Mouse (Mus musculus) T-cell, adult 2 months (primary cell): Measurements from ENCODE around the gene Cdc25b.

ENCODE experiments used
- DNase-seq: peaks from one replicate; pipeline ENCODE4 v3.0.0; 2022; ENCODE audit warnings: low spot score

Gene Cdc25b

DNA sequence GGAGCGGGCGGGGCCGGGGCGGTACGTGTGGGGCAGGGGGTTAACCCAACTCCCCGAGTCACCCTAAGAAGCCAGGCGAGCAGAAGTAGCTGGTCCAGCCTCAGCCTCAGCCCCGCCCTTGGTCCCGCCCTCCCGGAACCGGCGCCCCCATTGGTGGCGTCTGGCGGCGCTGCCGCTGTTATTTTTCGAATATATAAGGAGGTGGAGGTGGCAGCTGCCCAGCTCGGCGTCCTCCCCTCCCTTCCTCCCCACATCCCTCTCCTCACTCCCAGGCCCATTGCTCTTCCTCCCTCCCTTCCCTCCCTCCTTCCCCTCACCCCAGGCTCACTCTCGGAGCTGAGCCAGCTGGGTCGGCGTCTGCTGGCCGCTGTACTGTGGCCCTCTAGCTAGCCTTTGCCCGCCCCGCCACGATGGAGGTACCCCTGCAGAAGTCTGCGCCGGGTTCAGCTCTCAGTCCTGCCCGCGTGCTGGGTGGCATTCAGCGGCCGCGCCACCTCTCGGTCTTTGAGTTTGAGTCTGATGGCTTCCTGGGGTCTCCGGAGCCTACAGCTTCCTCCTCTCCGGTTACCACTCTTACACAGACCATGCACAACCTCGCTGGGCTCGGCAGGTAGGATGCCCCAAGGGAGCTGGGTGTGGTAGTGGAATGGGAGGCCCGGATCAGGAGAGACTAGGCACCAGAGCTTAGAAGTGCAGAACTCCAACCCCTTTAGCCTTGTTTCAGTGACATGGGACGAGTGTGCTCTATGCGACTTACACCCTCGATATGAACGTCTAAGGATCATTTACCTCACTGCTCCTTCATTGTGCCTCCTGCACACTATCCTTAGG lies at the start of gene Cdc25b, which contains the start of gene Spef1:
Cdc25b (plus strand) TSS at position 179 of the 831 bp plus-strand sequence.
Spef1 (minus strand) TSS at position 512 of the 831 bp plus-strand sequence.
- peak; percentile 76 for DNase-seq

DNA sequence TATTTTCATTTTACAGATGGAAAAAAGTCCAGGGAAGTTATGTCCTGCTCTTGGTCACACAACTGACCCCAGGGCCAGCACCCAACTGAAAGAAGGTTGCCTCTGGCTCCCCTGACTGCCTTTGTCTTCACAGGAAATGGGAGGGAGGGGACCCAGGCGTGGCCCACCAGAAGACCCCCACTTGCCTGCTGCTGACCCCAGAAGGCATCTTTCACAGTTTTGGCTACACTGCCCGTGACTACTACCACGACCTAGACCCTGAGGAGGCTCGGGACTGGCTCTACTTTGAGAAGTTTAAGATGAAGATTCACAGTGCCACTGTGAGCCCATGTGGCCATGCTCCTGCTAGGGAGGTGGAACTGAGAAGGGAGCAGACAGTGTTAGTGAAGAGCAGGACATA lies 48.5 kb upstream of the Cdc25b start:
- DNase-seq: no peak

DNA sequence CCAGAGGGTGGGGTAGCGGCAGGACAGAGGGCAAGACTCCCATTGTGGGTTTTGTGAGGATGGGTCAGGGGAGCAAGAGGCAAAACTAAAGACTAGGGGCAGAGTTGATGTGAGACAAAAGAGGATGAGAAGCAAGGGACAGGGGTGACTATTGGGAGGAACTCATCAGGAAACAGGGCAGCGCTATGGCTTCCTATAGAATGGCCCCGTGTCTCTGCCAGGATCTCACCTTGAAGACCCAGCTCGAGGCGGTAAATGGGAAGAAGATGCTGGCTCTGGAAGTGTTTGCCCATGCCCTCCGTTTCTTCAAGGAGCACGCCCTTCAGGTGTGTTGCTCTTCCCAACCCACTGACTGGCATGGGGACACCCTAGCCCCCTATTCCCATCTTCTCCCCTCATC lies 48.0 kb upstream of the Cdc25b start:
- no peak for DNase-seq

DNA sequence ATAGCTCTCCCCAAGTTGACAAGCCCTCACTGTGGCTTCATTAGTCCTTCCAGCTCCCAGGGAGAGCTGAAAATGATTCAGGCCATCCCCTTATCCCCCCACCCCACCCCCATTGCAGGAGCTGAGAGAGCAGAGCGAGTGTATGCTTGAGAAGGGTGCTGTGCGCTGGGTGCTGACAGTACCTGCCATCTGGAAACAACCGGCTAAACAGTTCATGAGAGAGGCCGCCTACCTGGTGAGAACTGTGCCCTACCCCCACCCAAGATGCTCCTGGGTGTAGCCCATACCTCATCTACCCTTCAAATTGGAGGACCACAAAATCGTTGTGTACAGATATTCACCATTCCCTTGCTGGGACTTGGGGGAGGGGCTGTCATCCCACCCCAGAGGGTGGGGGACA lies 47.5 kb upstream of the Cdc25b start:
- no peak for DNase-seq

DNA sequence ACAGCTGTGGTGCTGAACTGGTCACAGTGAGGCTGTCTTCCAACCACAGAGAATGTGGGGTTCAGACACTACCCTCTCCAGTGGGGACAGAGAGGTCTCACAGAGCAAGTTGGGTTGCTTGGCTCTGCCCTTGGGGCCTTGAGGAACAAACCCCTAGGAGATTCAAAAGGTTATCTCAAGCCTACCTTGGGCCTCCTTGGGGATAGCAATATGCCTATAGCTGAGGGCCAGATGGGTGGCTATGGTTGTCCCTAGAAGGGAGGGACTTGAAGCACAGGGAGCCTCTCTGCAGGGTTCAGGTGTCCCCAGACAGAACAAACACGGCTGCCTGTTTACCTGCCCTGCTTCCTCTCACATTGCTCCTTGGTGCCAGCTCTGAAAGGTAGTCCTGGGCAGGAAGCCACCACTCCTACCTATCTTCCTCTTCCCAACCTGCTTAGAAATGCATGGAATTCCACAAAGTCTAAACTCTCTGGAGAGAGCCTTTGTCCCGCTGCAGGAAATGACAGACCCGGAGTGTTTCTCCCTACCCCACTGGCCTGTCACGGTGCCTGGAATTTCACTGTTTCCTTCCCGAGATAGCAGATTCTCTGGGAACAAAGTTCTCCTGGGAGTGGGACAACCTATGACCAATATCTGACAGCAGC lies 46.7 kb upstream of the Cdc25b start:
- no peak for DNase-seq

DNA sequence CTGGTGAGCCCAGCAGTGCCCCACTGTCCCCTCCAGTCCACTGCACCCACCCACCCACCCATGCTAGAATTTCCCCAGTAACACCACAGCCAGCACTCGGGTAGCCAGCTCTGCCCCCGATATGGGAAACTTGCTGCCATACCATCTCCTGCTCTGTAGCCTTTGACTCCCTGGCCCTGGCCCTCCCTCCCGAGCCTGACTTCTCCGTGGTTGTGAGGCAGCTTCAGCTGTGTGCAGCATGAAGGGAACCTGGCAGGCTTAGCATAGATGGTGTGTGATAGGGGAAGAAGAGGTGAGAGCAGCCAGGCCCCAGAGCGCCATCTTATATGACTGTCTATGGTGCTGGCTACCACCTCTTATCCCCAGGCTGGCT lies 46.2 kb upstream of the Cdc25b start:
- no peak for DNase-seq

DNA sequence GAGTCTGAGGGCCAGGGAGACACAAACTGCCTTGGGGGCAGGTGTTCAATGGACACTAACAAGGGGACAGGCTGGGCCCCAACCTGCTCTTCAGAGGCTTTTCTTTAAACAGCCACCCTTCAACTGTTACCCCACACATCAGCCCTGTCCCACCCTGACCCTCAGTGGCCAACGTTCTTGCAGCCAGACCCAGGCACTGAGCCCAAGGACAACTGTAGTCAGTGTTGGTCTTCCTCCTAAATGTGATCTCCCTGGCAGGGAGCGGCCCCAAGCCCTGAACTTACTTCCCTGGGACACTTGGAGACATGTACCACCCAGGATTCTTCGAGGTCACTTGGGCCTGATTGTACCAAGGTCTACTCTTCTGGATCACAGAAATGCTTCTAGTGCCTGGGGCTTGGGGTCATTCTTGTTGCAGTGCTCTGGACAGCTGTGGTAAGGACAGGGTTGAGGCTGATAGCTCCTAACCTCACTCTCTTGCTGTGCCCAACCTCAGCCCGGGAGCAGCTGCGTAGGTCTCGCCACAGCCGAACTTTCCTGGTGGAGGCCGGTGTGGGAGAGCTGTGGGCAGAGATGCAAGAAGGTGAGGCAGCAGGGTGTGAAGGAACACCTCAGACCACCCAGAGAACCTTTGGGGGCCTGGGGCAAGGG lies 45.3 kb upstream of the Cdc25b start:
- no peak for DNase-seq

DNA sequence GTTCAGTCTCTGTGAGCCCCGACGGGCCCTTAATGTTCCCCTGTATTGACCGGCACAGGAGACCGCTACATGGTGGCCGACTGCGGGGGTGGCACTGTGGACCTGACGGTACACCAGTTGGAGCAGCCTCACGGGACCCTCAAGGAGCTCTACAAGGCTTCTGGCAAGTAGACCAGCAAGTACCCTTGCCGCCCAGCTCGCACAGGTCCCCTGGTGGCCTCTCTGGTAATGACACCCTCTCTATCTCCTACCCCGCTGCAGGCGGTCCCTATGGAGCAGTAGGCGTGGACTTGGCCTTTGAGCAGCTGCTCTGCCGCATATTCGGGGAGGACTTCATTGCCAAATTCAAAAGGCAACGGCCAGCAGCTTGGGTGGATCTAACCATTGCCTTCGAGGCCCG lies 44.2 kb upstream of the Cdc25b start:
- peak; percentile 49 for DNase-seq

DNA sequence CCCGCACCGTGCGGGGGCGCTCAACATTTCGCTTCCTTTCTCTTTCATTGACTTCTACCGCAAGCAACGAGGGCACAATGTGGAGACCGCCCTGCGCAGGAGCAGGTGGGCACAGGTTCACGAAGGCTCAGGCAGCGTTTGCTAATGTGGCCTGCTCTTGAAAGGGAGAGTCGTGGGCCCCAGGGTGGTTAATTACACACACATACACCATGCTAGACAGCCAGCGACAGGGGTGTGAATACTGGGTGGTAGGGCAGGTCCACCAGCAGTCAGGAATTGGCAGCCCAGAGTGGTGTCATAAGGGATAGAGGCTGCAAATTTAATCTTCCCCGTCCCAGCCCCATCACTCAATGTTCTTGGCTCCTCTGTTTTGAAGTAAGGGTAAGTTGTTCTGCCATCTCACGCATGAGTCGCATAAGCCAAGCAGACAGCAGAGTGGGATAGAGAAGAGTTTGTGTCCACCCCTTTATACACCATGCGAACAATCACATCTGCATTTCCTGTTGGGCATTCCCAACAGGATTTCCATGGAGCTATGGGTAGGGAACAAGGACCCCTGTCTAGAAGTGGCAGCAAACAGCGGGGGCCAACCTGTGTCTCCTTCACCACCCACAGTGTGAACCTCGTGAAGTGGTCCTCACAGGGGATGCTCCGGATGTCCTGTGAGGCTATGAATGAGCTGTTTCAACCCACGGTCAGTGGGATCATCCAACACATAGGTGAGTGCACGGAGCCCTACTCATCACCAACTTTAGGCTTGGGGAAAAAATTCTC lies 43.6 kb upstream of the Cdc25b start:
- DNase-seq: no peak

DNA sequence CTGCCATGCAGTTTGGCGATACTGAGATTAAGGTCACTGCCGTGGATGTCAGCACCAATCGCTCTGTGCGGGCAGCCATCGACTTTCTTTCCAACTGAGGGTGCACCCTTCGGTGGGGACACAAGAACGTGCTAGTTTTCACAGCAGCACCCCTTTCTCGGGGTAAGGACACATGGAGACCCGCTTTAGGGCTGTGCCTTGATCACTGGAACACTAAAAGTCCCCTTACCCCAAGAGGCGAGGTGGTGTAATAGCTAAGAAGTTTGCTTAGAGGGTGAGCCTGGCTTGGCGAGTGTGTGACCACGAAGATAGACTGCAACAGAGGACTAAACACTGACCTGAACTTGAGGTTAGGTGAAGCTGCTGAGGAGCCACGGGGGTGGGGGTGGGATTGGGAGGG lies 41.6 kb upstream of the Cdc25b start:
- DNase-seq: no peak

DNA sequence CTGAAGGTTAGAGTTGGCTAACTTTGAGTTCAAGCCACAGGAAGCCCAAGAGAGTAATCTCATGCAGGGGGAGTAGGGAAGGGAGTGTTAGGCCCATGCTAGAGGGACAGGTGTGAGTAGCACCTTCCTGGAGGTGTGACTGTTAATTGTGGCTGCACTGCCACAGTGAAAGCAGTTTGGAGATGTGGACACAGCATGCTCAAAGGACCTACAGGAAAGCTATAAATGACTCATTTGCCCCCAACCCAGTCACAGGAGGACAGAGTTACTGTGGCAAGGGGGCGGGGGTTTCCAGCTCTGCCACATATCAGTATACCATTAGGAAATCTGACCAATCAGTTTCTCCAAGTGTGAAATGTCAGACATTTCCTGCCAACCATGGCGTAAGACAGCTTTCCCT lies 41.2 kb upstream of the Cdc25b start:
- no peak for DNase-seq

DNA sequence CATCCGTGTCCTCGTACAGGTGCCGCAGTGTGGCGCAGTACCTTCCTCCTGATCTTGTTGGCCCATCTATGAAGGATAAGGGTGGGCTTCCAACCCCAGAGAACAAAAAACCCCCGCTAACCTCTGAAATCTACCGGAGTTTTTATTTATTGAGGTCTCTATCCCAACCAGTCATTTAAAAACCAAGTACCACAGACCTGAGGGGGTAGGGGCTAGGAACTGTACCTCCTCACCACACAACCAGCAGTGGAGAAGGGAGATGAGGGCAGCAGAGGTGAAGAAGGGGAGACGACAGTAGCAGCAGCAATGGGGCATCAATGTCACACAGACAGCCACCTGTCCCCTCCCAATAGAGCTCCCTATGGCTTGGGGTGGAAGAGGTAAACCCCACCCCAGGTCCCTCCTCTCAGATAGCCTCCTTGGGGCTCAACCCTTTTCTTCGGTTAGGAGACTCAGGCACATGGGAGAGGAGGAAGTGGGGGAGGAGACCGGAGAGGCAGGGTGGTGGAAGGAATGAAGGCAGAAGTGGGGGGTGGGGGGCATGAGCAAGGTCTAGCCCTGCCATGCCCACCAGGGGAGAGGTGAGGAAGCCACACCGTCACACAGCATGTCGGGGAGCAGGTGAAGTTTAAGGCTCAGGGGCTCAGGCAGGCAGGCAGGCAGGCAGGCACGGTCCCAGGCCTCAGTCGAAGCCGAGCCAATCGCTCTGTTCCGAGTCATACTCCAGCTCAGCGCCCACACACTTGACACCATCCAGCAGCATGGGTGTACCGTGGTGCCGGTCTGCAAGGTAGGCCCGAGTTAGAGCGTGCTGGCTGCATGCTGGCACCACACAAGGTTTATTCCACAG lies 40.3 kb upstream of the Cdc25b start:
- DNase-seq: no peak

DNA sequence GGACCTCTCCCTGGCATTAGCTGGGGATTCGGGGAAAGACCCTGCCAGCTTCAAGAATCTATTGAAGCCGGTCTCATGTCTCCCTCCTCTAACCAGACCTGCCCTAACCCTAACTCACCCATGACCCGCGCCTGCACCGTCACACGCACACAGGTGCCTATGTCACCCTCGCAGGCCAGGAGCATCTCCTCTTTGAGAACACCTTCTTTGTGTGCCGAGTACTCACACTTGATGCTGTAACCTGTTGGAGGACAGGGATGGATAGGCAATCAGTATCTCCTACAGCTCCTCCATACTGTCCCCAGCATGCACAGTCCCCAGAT lies 39.7 kb upstream of the Cdc25b start:
- DNase-seq: no peak

DNA sequence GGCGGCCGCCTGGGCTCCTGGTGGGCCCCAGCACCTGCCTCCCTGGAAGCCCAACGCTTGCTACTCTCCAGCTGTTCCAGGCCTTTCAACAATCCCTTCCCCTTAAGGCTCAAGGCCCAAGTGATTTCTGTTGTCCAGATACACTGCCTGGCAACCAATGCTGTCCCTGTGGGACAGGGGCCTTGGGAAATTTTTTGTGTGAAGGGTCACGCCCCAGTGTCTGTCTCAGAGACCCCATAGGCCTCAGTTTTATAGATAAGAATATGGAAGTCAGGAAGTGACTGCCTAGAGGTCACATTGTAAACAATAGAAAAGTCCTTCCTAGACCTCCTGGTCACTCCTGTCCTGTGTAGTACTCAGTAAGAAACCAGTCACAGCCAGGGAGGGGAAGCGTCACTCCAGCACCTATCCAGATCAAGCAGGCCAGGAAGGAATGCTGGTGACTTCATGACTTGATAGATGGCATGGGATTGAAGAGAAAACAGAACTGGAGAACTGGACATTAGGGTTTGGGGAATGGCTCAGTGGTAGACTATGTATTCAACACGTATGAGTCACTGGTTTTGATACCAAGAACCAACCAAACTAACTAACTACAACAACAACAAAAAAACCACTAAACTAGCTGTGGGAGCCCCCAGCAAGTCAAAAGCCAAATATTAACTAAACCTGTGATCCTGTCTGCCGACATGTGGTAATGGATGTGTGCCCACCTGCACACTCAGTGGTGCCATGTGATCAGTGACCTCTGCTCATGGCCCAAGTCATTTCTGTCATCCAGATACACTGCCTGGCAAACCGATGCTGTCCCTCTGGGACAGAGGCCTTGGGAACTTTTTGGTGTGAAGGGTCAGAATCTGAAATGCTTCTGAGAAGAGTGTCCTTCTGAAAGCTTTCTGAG lies 38.1 kb upstream of the Cdc25b start:
- no peak for DNase-seq

DNA sequence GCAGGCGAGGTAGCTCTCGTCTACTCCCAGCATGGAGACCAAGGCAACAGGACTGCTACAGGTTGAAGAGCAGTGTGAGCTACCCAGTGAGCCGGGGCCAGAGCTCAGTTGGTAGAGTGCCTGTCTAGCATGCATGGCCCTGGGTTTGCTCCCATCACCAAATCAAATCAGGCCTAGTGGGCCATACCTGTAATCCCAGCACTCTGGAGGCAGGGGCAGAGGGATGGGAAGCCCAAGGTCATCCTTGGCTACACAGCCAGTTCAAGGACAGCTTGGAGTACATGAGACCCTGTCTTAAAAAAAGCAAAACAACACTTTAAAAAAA lies 37.5 kb upstream of the Cdc25b start:
- DNase-seq: no peak

DNA sequence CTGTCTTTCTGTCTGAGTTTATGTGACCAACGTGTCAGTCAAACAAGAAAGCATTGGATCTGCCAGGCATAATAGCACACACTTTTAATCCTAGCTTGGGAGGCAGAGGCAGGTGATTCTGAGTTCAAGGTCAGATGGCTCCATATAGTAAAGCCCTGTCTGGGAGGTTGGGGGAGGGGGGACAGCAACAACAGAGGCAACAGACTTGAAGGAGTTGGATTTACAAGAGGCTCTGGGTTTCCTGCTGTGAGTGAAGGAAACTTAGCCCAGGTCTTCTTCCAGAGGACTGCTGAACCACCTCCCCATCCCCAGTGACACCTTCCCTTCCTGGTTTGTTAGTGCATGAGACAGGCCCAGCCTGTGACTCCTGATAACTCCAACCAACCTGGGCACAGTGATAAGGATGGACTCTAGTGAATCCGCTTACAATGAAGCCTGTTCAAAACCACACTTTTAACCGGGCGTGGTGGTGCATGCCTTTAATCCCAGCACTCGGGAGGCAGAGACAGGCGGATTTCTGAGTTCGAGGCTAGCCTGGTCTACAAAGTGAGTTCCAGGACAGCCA lies 34.5 kb upstream of the Cdc25b start:
- DNase-seq: no peak

DNA sequence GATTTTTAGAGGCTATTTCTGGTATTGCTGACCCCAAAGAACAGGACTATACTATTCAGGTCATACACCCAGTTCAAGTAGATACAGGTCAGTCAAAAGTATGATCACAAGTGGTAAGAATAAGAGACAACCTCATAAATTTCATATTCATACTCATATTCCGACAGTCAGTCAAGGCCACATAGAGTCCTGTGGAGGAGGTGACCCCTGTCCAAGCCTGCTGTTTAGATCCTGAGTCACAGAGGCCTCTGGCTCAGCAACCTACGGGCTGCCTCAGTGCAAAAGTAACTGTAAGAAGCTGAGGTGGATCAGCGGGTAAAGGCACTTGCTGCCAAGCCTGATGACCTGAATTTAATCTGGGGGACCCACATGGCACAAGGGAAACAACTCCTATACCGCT lies 32.7 kb upstream of the Cdc25b start:
- DNase-seq: no peak

DNA sequence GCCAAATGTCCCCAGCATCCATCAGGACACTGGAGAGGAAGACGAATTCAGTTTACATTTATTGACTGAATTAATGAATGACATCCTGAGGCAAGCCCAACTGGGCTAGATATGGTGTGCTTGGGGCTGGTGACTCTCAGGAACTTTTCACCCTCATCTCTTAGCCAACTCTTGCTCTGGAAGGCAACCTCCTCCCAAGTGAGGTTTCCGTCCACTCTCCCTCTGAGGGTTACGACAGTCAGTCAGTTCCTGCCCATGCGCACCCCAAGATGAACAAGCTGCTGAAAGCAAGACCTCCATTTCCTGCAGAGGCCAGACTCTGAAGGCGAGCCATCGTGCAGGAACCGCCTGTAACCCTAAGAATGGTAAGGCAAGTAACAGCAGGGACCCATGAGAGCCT lies 29.8 kb upstream of the Cdc25b start:
- no peak for DNase-seq

DNA sequence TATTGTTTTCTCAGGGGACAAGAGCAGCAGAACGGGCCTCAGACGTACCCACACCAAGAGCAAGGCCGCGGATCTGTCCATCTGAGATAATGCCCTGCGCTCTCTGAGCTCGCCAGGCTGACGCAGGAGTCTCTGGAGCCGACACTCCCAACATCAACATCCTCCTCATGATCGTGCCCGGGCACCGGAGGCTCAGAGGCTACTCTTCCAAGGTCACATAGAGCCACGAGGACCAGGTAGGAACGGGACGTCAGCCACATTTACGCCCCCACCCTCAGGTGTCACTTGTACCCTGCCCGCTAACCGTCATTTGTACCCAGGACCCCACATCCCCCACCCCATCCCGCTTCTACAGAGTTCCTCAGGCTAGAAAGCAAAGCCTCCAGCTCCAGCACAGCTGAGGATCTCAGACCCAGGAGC lies 27.2 kb upstream of the Cdc25b start:
- DNase-seq: no peak

DNA sequence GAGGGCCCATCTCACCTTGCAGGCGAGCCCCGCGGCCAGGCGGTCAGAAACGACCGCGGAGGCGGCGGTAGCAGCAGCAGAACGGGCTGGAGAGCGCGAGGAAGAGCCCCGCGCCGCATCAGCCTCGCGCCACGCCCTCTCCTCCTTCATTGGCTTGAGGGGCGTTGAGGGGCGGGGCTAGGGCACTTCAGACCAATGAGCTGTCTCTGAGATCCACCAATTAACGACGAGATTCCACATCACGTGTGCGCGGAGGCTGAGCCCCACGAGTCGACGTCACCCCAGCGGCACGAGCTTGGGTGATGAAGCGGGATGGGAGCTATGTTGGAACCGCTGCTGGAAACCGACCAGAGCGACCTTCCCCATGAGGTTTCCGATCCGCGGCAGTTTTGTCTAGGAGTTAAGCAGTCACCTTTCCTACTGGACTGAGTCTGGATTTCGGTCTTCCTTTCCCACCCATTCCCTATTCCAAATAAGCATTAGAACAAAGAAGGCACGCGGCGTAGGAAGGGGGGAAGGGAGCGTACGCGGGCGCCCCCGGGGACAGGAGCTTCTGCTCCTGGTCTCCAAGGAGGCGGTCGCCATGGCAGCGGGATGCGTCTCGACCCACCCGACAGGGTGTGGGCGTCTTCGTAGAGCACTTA lies 26.7 kb upstream of the Cdc25b start, which contains the start of gene 1700037H04Rik:
1700037H04Rik (minus strand) TSS at position 144 of the 644 bp plus-strand sequence.
- peak; percentile 95 for DNase-seq
